Mouse (Mus musculus) stomach, postnatal 0 days (tissue): Measurements from ENCODE around the gene Gm49395. TPM values are rescaled to one million over a fixed set of nuclear protein-coding genes. Genes with fewer than 3 reads are reported as not detected.

Experiments used
- ATAC-seq: fragments of 200-750 bp; cut with Nextera tagmentation; 2 replicates; pipeline ENCODE4 v1.8.0; 2017; ENCODE audit not compliant: low FRiP score, low TSS enrichment
- DNase-seq: peaks from one replicate; pipeline ENCODE4 v3.0.0-alpha.2; 2016; ENCODE audit warnings: low spot score
- H3K27ac ChIP-seq: fragments of 300-500 bp; sonication (generic); replicated peaks from 2 replicates; pipeline ENCODE4 v1.5.1; 2014; ENCODE audit warnings: mild to moderate bottlenecking, control low read depth
- H3K27me3 ChIP-seq: fragments of 300-500 bp; sonication (generic); 2 replicates; pipeline ENCODE4 v1.6.1; 2014; ENCODE audit warnings: low read length; ENCODE audit not compliant: control insufficient read depth, insufficient read depth
- H3K36me3 ChIP-seq: fragments of 300-500 bp; sonication (generic); 2 replicates; pipeline ENCODE4 v1.6.1; 2014; ENCODE audit warnings: low read length, mixed read lengths; ENCODE audit not compliant: control insufficient read depth, insufficient read depth
- H3K4me1 ChIP-seq: fragments of 300-500 bp; sonication (generic); replicated peaks from 2 replicates; pipeline ENCODE4 v1.6.1; 2014; ENCODE audit warnings: antibody characterized with exemption; ENCODE audit not compliant: control insufficient read depth, insufficient read depth
- H3K4me2 ChIP-seq: fragments of 300-500 bp; sonication (generic); replicated peaks from 2 replicates; pipeline ENCODE4 v1.6.1; 2014; ENCODE audit warnings: low read depth, mild to moderate bottlenecking, control low read depth, moderate library complexity
- H3K4me3 ChIP-seq: fragments of 300-500 bp; sonication (generic); 2 replicates; pipeline ENCODE4 v1.5.1; 2014; ENCODE audit warnings: low read depth, low read length, control low read depth
- H3K9ac ChIP-seq: fragments of 300-500 bp; sonication (generic); 2 replicates; pipeline ENCODE4 v1.6.1; 2014; ENCODE audit warnings: mild to moderate bottlenecking, low read length, control low read depth, mixed read lengths
- H3K9me3 ChIP-seq: fragments of 300-500 bp; sonication (generic); 2 replicates; pipeline ENCODE4 v1.6.1; 2016; ENCODE audit warnings: low read length; ENCODE audit not compliant: control insufficient read depth
- CTCF ChIP-seq: IDR thresholded peaks from 2 replicates; pipeline ENCODE4 v1.5.1; 2016; ENCODE audit warnings: antibody characterized with exemption, low read depth, mild to moderate bottlenecking, moderate library complexity
- EP300 ChIP-seq: optimal IDR thresholded peaks from 2 replicates; pipeline ENCODE3; 2016; ENCODE audit warnings: antibody characterized with exemption
- WGBS: fragments of 180-500 bp; shearing (Covaris S2); extraction: QIAGEN DNeasy Blood & Tissue Kit; methylation state at CpG from one replicate; pipeline ENCODE4 v1.1.7; 2014; 5-methylcytosine and 5-hydroxymethylcytosine counted together
- polyA plus RNA-seq: library from polyadenylated mRNA; unstranded; fragments of >200 nt; fragmentation: Nextera tagmentation; extraction: Ambion mirVana; gene quantifications from 2 replicates; pipeline ENCODE4 v1.2.1, GENCODE M21; 2015

The Gm49395 gene
- polyA plus RNA-seq, 1 experiment from 2014 or later: 9.4 TPM

DNA sequence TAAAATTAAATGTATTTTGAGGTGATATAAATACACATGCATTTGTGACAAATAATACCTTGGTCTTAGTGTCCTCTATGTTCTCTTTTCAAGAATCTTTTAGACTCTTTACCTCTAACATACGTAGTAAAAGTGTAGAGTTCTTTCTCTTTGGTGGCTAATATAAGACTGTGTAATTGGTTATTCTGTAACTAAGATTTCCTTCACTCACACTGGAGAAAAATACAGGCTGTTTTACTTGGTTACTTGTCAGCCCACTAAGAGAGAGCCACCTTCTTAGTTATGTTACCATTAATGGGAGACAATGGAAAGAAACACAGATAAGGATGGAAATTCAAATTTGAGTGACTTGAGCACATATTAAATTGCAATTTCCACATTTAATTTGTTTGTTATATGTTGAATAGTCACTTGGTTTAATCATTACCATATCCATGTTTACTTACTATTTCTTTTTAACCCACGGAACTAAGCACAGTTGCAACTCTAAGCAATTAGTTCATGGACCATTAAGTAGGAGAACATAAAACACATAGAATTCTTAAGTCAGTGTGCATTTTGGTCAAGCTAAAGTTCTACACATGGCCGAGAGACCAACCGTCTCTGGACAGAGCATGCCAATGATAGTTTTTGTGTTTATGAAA is 34.3 kb downstream of the Gm49395 start:
- no peak overlapping the region for H3K4me3 ChIP-seq
- no peaks in the 10 kb centered on the region for H3K36me3 ChIP-seq
- no peak overlapping the region for H3K9ac ChIP-seq
- no peak overlapping the region for H3K4me2 ChIP-seq
- DNase-seq (no peak), ATAC-seq (no peak)
- H3K4me1 ChIP-seq: no peaks in the 10 kb centered on the region
- 84% methylated on average over 4 of the region's 4 CpGs for WGBS
- no peaks in the 10 kb centered on the region for H3K9me3 ChIP-seq
- no peak overlapping the region for H3K27ac ChIP-seq
- H3K27me3 ChIP-seq: no peaks in the 10 kb centered on the region
- TF ChIP-seq EP300 (no peak), CTCF (no peak)

DNA sequence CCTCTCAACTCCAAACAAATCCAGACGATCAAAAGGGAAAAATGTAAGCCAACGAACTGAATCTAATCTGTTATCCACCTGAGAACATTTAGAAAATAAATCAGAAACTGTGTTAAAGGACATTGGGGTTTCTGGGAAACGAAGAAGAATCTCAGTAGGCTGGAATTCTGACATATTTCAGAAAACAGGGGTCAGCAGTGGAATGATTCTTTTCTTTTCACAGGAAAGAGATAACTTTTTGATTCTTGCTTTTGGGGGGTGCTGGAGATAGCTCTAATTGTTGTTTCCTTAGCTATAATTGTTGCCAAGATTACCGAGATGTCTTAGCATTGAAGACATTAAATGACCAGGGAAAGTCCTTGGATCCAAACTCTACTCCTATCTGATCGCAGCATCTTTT is 44.2 kb downstream of the Gm49395 start:
- Histone ChIP-seq H3K27me3 (no peaks in the 10 kb centered on the region), H3K36me3 (no peaks in the 10 kb centered on the region)

DNA sequence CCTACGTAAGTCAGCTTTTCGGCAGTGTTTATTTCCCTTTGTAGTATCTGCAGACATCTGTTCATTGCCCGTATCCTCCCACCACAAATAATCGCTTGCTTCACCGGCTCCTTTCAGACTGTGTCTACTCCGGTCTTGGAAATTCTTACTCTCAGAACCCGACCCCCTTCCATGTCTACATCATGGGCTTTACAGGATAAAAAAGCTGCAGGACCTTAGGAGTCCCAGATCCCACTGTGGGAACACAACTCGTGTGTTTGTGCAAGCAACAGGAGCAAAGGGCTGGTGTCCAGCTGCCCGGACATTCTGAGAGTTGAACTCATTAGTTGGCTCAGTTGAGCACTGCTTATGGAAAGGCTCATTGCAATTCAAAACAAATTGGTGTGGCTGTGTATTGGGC is 46.9 kb downstream of the Gm49395 start:
- no peak for ATAC-seq
- H3K27me3 ChIP-seq: no peaks in the 10 kb centered on the region
- no peaks in the 10 kb centered on the region for H3K9me3 ChIP-seq
- peaks cover 3% of the 10 kb centered on the region; the same call in 1 of the 2 replicates for H3K4me1 ChIP-seq
- TF ChIP-seq CTCF: no peak
- no peak for TF ChIP-seq EP300
- H3K4me2 ChIP-seq: peak overlapping the region; percentile 24; the same call in 1 of the 2 replicates
- DNase-seq: no peak
- WGBS: 19% methylated on average over 9 of the region's 9 CpGs
- H3K4me3 ChIP-seq: 0 out of 2 replicates have a peak overlapping the region, but pooled peaks have one; percentile 6
- peak overlapping the region; percentile 53; the same call in 1 of the 2 replicates for H3K27ac ChIP-seq
- no peaks in the 10 kb centered on the region for H3K36me3 ChIP-seq
- no peak overlapping the region for H3K9ac ChIP-seq

More for the DNA sequence above, 44.2 kb downstream of the Gm49395 start:
- Histone ChIP-seq H3K9me3 (no peaks in the 10 kb centered on the region), H3K4me3 (no peak overlapping the region), H3K27ac (no peak overlapping the region), H3K9ac (no peak overlapping the region), H3K4me2 (no peak overlapping the region), H3K4me1 (no peaks in the 10 kb centered on the region; the same call in 1 of the 2 replicates)
- ATAC-seq (no peak), DNase-seq (no peak)
- WGBS: 61% methylated on average over 5 of the region's 5 CpGs
- TF ChIP-seq EP300 (no peak), CTCF (no peak)

DNA sequence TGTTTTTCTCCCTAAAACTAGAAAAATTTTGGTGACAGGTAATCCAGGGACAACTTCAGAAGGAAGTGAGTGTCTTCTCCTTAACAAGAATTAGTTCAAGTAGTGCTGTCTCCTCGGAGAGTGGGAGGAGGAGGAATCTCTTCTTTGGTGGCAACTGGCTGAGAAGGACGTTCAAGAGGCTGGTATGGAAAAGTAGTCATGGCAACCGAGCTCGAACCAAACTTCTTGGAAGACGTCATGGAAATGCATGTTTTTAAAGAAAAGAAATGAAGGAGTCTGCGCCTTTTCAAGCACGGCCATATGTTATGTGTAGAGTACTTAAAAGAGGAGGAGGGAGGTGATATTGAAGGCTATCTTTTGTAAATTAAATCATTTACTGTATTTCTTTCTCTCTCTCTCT is 49.2 kb downstream of the Gm49395 start:
- Histone ChIP-seq H3K4me1 (peaks cover 3% of the 10 kb centered on the region; the same call in 1 of the 2 replicates), H3K9me3 (no peaks in the 10 kb centered on the region), H3K36me3 (no peaks in the 10 kb centered on the region), H3K27me3 (no peaks in the 10 kb centered on the region), H3K4me3 (no peak overlapping the region), H3K27ac (no peak overlapping the region), H3K9ac (no peak overlapping the region), H3K4me2 (no peak overlapping the region)
- no peak for ATAC-seq
- DNase-seq: no peak
- 80% methylated on average over 7 of the region's 7 CpGs for WGBS
- TF ChIP-seq CTCF (no peak), EP300 (no peak)

DNA sequence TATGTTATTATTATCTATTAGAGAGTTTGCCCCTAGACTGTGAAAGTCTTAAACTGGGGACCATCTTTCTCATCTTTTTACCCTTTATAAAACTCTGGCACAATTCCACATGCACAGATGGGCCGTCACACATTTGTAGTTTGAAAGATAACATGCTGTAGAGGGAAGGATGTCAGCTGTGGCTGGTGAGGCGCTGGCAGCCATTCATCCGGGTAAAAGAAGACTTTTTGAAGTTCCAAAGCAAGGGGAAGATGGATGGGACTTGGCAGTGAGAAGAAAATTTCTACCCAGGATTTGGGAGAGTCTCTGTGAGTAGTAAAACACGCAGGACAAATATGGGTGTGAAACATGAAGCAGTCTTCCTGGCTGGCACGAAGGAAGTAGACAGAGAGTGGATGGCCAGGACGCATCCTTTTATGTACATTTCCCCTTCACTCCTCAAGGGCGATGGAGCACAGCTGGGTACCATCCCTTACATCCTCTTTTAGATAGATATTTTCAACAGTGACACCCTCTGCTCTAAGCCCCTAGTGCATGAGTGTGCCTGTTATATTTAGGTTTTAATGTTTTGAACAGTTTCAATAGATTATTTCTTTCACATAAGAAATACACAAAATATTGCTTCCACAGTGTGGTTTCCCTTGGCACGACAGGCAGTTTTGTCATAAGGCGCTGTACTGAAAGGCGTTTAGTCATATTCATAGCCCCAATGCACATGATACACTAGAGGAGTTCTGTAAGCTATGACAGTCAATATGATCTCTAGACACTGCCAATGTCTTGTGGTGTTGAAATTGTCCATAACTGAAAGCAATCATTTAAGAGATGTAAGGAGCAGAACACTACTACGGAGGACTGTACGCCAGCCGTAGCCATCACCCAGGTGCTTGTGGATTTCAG is 50.8 kb downstream of the Gm49395 start:
- Histone ChIP-seq H3K4me3 (no peak overlapping the region), H3K36me3 (no peaks in the 10 kb centered on the region), H3K4me2 (no peak overlapping the region), H3K4me1 (peaks cover 3% of the 10 kb centered on the region; the same call in 1 of the 2 replicates), H3K9me3 (no peaks in the 10 kb centered on the region), H3K27me3 (no peaks in the 10 kb centered on the region), H3K27ac (peak overlapping the region; percentile 36; the same call in 1 of the 2 replicates), H3K9ac (no peak overlapping the region)
- 53% methylated on average over 13 of the region's 13 CpGs for WGBS
- TF ChIP-seq CTCF: no peak
- TF ChIP-seq EP300: no peak
- DNase-seq (no peak), ATAC-seq (peak; percentile 76; the same call in 1 of the 2 replicates)
